Mouse (Mus musculus): ENCODE measurements around the gene Bbs9. TPM values are rescaled to one million over a fixed set of nuclear protein-coding genes. Genes with fewer than 3 reads are reported as not detected.

Gene Bbs9
- polyA plus RNA-seq, 1 experiment from 2014 or later, result 13.5 TPM

DNA sequence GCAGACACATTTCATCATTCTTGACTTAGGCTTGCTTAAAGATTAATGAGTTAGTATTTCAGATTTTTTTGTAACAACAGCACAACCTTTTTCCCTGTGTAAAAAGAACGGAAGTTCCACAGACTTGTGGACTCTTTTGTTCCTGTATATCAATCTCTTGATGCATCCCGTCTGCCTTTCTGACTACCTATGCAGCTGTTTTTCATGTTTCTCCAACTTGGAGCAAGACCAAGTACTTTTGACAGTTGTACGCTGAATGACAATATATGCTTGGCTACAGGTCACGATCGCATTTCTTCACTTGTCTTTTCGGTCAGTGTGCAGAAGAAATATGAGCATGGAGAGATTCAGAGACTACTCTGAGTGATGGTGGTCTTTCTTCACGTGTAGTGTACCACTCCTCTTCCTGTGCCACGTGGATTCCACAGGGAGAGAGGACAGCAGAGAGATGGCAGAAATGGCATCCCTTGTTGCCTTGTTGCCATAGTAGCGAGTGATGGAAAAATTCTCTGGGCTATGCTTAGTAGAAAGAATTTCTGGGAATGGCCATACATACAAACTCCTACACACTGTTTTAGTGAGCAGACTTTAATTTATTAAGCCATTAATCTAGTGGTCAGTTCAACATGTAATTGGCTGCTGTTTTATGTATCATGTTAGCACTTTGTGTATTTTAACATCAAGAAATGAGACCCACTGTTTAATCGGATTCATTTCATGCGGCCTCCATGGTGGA lies 88.3 kb downstream of the Bbs9 start:
- H3K27ac ChIP-seq, result no peak overlapping the region
- DNase-seq (ENCODE audit: low spot score), result no peak
- no peak overlapping the region for H3K4me3 ChIP-seq
- 93% methylated on average over 11 of the region's 11 CpGs for WGBS
- no peaks in the 10 kb centered on the region for H3K27me3 ChIP-seq (ENCODE audit: low read depth, poor library complexity, severe bottlenecking)
- no peaks in the 10 kb centered on the region for H3K4me1 ChIP-seq
- no peaks in the 10 kb centered on the region for H3K9me3 ChIP-seq (replicated peaks)
- H3K36me3 ChIP-seq, result no peaks in the 10 kb centered on the region

DNA sequence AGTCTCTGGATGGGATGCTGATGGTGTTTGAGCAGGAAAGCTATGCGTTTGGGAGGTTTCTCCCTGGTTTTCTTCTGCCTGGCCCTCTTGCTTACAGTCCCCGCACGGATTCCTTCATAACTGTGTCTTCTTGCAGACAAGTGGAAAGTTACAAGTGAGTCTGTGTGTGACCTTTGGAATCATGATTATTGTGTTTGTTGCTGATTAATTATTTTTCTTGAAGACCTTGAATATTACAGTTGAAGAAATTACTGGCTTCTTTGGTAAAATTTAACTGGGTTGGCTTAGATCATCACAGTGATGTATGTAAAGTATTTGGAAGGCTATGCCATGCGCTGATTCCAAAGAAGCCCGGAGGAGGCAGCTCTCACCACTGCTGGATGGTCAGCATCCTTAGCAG lies 92.2 kb downstream of the Bbs9 start:
- Histone ChIP-seq H3K9me3 (replicated peaks) (no peaks in the 10 kb centered on the region), H3K4me1 (no peaks in the 10 kb centered on the region), H3K27ac (no peak overlapping the region), H3K27me3 (ENCODE audit: low read depth, poor library complexity, severe bottlenecking) (no peaks in the 10 kb centered on the region), H3K4me3 (no peak overlapping the region), H3K36me3 (no peaks in the 10 kb centered on the region)
- DNase-seq (ENCODE audit: low spot score), result no peak
- 94% methylated on average over 5 of the region's 5 CpGs for WGBS

- WGBS, result 83% methylated on average over 14 of the region's 14 CpGs
- no peak overlapping the region for H3K4me3 ChIP-seq
- no peaks in the 10 kb centered on the region for H3K27me3 ChIP-seq (ENCODE audit: low read depth, poor library complexity, severe bottlenecking)
- no peaks in the 10 kb centered on the region for H3K4me1 ChIP-seq
- H3K36me3 ChIP-seq, result no peaks in the 10 kb centered on the region
- DNase-seq (ENCODE audit: low spot score), result no peak
- no peaks in the 10 kb centered on the region for H3K9me3 ChIP-seq (replicated peaks)
- no peak overlapping the region for H3K27ac ChIP-seq
Measured at GRCm38 (mm10) chr9:22576426-22577139, 101.1 kb downstream of the Bbs9 start.

DNA sequence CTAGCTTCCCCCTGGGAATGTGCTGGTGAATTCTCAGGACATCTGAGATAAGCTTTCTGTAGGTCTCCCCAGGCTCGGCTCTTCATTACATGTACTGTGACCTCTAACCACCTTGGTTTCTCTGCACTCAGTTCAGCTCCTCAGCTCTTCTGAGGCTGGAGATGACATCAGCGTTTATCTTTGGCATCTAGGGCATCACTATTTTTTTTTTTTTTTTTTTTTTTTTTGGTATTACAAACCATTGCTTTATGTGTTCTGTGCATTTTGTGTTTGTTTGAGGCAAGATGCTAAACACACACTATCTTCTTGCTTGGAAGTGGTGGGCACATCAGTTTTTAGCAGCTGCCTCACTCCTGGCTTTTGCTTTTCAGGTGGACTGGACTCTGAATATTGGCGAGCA lies 102.8 kb downstream of the Bbs9 start:
- Histone ChIP-seq H3K27ac (no peak overlapping the region), H3K4me1 (no peaks in the 10 kb centered on the region), H3K36me3 (no peaks in the 10 kb centered on the region), H3K4me3 (no peak overlapping the region), H3K27me3 (ENCODE audit: low read depth, poor library complexity, severe bottlenecking) (no peaks in the 10 kb centered on the region), H3K9me3 (replicated peaks) (no peaks in the 10 kb centered on the region)
- WGBS, result 92% methylated on average over 3 of the region's 3 CpGs
- DNase-seq (ENCODE audit: low spot score), result no peak

DNA sequence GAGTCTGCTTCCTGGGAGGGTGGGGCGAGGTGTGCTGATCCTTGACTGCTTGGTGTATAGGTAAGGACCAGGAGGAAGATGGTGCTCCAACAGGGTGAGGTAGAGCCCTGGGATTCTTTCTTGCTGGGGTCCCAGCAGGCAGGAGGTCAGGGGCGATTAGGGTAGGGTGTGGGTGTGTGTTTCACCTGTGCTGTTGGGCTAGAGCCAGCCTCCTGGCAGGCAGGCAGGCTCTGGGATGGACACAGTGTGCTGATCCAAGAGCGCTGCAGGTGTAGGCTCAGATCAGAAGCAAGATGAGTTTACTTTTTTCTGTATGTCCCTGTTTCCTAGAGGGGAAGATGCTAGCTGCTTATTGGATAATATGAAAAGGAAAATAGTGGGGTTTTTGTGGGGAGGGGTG lies 108.7 kb downstream of the Bbs9 start:
- Histone ChIP-seq H3K36me3 (0 out of 2 replicates have a peak, but pooled peaks cover 4% of the 10 kb centered on the region), H3K4me1 (no peaks in the 10 kb centered on the region), H3K27me3 (ENCODE audit: low read depth, poor library complexity, severe bottlenecking) (no peaks in the 10 kb centered on the region), H3K27ac (no peak overlapping the region), H3K4me3 (no peak overlapping the region), H3K9me3 (replicated peaks) (no peaks in the 10 kb centered on the region)
- no peak for DNase-seq (ENCODE audit: low spot score)
- WGBS, result 82% methylated on average over 3 of the region's 3 CpGs

GRCm38 (mm10) chr9:22593032-22593431 lies 117.5 kb downstream of the Bbs9 start:
- no peak overlapping the region for H3K27ac ChIP-seq
- no peaks in the 10 kb centered on the region for H3K9me3 ChIP-seq (replicated peaks)
- no peaks in the 10 kb centered on the region for H3K27me3 ChIP-seq (ENCODE audit: low read depth, poor library complexity, severe bottlenecking)
- H3K36me3 ChIP-seq, result no peaks in the 10 kb centered on the region
- H3K4me3 ChIP-seq, result no peak overlapping the region
- no peak for DNase-seq (ENCODE audit: low spot score)
- H3K4me1 ChIP-seq, result no peaks in the 10 kb centered on the region
- WGBS, result 93% methylated on average over 5 of the region's 5 CpGs

- Histone ChIP-seq H3K27ac (no peak overlapping the region), H3K36me3 (no peaks in the 10 kb centered on the region), H3K27me3 (ENCODE audit: low read depth, poor library complexity, severe bottlenecking) (no peaks in the 10 kb centered on the region), H3K4me3 (no peak overlapping the region), H3K4me1 (no peaks in the 10 kb centered on the region), H3K9me3 (replicated peaks) (no peaks in the 10 kb centered on the region)
- DNase-seq (ENCODE audit: low spot score), result no peak
- 67% methylated on average over 2 of the region's 2 CpGs for WGBS
Measured at GRCm38 (mm10) chr9:22596650-22597049, 121.1 kb downstream of the Bbs9 start.

- no peak overlapping the region for H3K27ac ChIP-seq
- H3K4me3 ChIP-seq, result no peak overlapping the region
- peaks cover 11% of the 10 kb centered on the region for H3K27me3 ChIP-seq (ENCODE audit: low read depth, poor library complexity, severe bottlenecking)
- H3K36me3 ChIP-seq, result no peaks in the 10 kb centered on the region
- no peaks in the 10 kb centered on the region for H3K4me1 ChIP-seq
- H3K9me3 ChIP-seq (replicated peaks), result no peaks in the 10 kb centered on the region
- no peak for DNase-seq (ENCODE audit: low spot score)
- 93% methylated on average over 6 of the region's 6 CpGs for WGBS
Measured at GRCm38 (mm10) chr9:22613271-22613824, 137.8 kb downstream of the Bbs9 start.

DNA sequence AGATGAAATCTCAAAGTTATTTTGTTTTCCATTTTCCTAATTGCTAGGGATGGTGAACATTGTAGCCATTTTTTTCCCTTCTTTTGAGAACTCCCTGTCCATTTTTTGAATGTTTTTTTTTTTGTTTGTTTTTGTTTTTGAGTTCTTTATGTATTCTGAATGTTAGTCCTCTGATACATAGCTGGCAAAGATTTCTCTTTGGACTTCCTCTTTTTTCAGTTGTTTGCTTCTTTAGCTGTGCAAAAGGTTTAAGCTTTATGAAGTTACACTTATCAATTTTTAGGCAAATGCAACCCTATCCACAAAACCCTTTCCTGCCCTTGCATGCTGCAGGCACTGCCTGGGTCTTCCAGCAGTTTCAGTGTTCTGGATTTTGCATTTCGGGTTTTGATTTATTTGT lies 143.7 kb downstream of the Bbs9 start:
- Histone ChIP-seq H3K27me3 (ENCODE audit: low read depth, poor library complexity, severe bottlenecking) (no peaks in the 10 kb centered on the region), H3K27ac (no peak overlapping the region), H3K4me1 (no peaks in the 10 kb centered on the region), H3K36me3 (no peaks in the 10 kb centered on the region), H3K4me3 (no peak overlapping the region), H3K9me3 (replicated peaks) (no peaks in the 10 kb centered on the region)
- WGBS, result 86% methylated on average over 1 of the region's 1 CpGs
- no peak for DNase-seq (ENCODE audit: low spot score)

- H3K9me3 ChIP-seq (replicated peaks), result no peaks in the 10 kb centered on the region
- no peaks in the 10 kb centered on the region for H3K27me3 ChIP-seq (ENCODE audit: low read depth, poor library complexity, severe bottlenecking)
- H3K4me1 ChIP-seq, result peaks cover 10% of the 10 kb centered on the region; the same call in 1 of the 2 replicates
- no peaks in the 10 kb centered on the region for H3K36me3 ChIP-seq
- WGBS, result 55% methylated on average over 9 of the region's 9 CpGs
- no peak overlapping the region for H3K27ac ChIP-seq
- peak; percentile 39 for DNase-seq (ENCODE audit: low spot score)
- no peak overlapping the region for H3K4me3 ChIP-seq
Measured at GRCm38 (mm10) chr9:22624966-22625365, 149.5 kb downstream of the Bbs9 start.

DNA sequence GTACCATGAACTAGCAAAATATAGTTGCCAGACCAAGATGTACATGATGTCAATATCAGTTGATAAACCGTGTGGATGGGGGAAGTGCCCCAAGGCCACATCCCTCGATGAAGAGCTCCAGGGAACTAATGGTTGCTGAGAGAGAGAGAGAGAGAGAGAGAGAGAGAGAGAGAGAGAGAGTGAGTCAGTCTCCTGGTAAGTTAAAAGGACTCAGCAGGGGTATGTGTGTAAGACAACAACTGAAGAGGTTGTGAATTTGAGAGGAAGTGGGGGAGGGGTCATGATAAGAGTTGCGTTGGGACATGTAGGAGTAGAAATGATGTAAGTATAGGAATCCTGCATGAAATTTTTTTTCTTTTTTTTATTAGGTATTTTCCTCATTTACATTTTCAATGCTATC lies 150.5 kb downstream of the Bbs9 start:
- H3K27ac ChIP-seq, result no peak overlapping the region
- no peaks in the 10 kb centered on the region for H3K27me3 ChIP-seq (ENCODE audit: low read depth, poor library complexity, severe bottlenecking)
- H3K36me3 ChIP-seq, result no peaks in the 10 kb centered on the region
- WGBS, result 87% methylated on average over 3 of the region's 3 CpGs
- no peak overlapping the region for H3K4me3 ChIP-seq
- DNase-seq (ENCODE audit: low spot score), result no peak
- peaks cover 10% of the 10 kb centered on the region; the same call in 1 of the 2 replicates for H3K4me1 ChIP-seq
- H3K9me3 ChIP-seq (replicated peaks), result no peaks in the 10 kb centered on the region

DNA sequence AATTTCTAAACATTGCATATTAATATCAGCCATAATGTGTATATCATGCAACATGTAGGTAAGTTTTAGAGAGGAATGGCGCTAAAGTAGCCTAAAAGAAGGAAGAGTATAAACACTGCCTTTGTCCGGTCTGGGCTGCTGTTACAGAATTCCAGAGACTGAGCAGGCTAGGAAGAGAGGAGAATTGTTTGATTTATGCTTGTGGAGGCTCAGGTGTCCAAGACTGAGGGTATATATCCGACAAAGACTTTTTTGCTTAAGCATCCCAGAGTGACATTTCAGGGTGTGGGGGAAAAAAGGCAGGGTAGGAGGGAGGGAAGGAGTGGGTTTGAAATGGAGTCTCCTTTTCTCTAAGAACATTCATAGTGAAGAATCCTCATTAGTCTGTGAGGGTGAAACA lies 152.4 kb downstream of the Bbs9 start:
- H3K9me3 ChIP-seq (replicated peaks), result no peaks in the 10 kb centered on the region
- no peak overlapping the region for H3K27ac ChIP-seq
- H3K36me3 ChIP-seq, result no peaks in the 10 kb centered on the region
- WGBS, result 76% methylated on average over 3 of the region's 3 CpGs
- H3K4me1 ChIP-seq, result peaks cover 10% of the 10 kb centered on the region; the same call in 1 of the 2 replicates
- DNase-seq (ENCODE audit: low spot score), result no peak
- no peak overlapping the region for H3K4me3 ChIP-seq
- no peaks in the 10 kb centered on the region for H3K27me3 ChIP-seq (ENCODE audit: low read depth, poor library complexity, severe bottlenecking)

GRCm38 (mm10) chr9:22632800-22633485 lies 157.4 kb downstream of the Bbs9 start:
- H3K4me3 ChIP-seq, result no peak overlapping the region
- no peaks in the 10 kb centered on the region for H3K27me3 ChIP-seq (ENCODE audit: low read depth, poor library complexity, severe bottlenecking)
- DNase-seq (ENCODE audit: low spot score), result no peak
- H3K4me1 ChIP-seq, result peaks cover 9% of the 10 kb centered on the region; the same call in 1 of the 2 replicates
- H3K9me3 ChIP-seq (replicated peaks), result no peaks in the 10 kb centered on the region
- no peak overlapping the region for H3K27ac ChIP-seq
- no peaks in the 10 kb centered on the region for H3K36me3 ChIP-seq
- 91% methylated on average over 9 of the region's 9 CpGs for whole genome bisulfite sequencing
